Mouse (Mus musculus): Measurements from ENCODE around the gene Pdcd4. TPM values are rescaled to one million over a fixed set of nuclear protein-coding genes. Genes with fewer than 3 reads are reported as not detected.

Gene Pdcd4
- polyA plus RNA-seq (2014; fragmentation: Illumina TruSeq; extraction: RNeasy Lipid Tissue Mini Kit (QIAGEN cat#74804); ENCODE audit: low read depth, low replicate concordance) = 225 TPM

GRCm38 (mm10) chr19:53892061-53892460 lies at the start of gene Pdcd4:
Gene Pdcd4 (plus strand): TSS chr19:53892231.

GRCm38 (mm10) chr19:53943802-53944785 lies 52.1 kb downstream of the Pdcd4 start, which contains the start of the genes Shoc2 and Bbip1:
Gene Shoc2 (plus strand): TSS chr19:53944306.
Gene Bbip1 (minus strand): TSS chr19:53944627.

Other genes with a start within 250 kb of the Pdcd4 start
- 0.66 TPM for gene Rbm20, start 214.9 kb upstream of the Pdcd4 start, polyA plus RNA-seq (2014; fragmentation: Illumina TruSeq; extraction: RNeasy Lipid Tissue Mini Kit (QIAGEN cat#74804); ENCODE audit: low read depth, low replicate concordance)
- gene Shoc2, start 52.1 kb downstream of the Pdcd4 start, polyA plus RNA-seq (2014; fragmentation: Illumina TruSeq; extraction: RNeasy Lipid Tissue Mini Kit (QIAGEN cat#74804); ENCODE audit: low read depth, low replicate concordance) = 43.9 TPM
- gene Bbip1, start 52.4 kb downstream of the Pdcd4 start, polyA plus RNA-seq (2014; fragmentation: Illumina TruSeq; extraction: RNeasy Lipid Tissue Mini Kit (QIAGEN cat#74804); ENCODE audit: low read depth, low replicate concordance) = 342 TPM
- 0.04 TPM for gene Adra2a, start 151.9 kb downstream of the Pdcd4 start, polyA plus RNA-seq (2014; fragmentation: Illumina TruSeq; extraction: RNeasy Lipid Tissue Mini Kit (QIAGEN cat#74804); ENCODE audit: low read depth, low replicate concordance)